Mouse (Mus musculus): ENCODE measurements around the gene Gjd2.

Gjd2 gene

GRCm38 (mm10) chr2:114013295-114013771, at the start of gene Gjd2:
Gjd2 (minus strand) TSS chr2:114013619.
- DNase-seq (ENCODE audit: low spot score), result no peak

- no peak for DNase-seq (ENCODE audit: low spot score)
Measured at GRCm38 (mm10) chr2:114060071-114060591, 46.7 kb upstream of the Gjd2 start.

- DNase-seq (ENCODE audit: low spot score), result no peak
Measured at GRCm38 (mm10) chr2:114059608-114060007, 46.2 kb upstream of the Gjd2 start.

GRCm38 (mm10) chr2:114058226-114058796, 44.9 kb upstream of the Gjd2 start:
- no peak for DNase-seq (ENCODE audit: low spot score)

- DNase-seq (ENCODE audit: low spot score), result peak; percentile 13
Measured at GRCm38 (mm10) chr2:114057303-114057853, 44.0 kb upstream of the Gjd2 start.

GRCm38 (mm10) chr2:114054129-114054528, 40.7 kb upstream of the Gjd2 start:
- no peak for DNase-seq (ENCODE audit: low spot score)

GRCm38 (mm10) chr2:114052696-114053598, 39.5 kb upstream of the Gjd2 start, which contains the start of gene Actc1:
Actc1 (minus strand) TSS chr2:114053548.
- no peak for DNase-seq (ENCODE audit: low spot score)

GRCm38 (mm10) chr2:114051871-114052241, 38.4 kb upstream of the Gjd2 start:
- no peak for DNase-seq (ENCODE audit: low spot score)

GRCm38 (mm10) chr2:114051111-114051870, 37.9 kb upstream of the Gjd2 start:
- DNase-seq (ENCODE audit: low spot score), result no peak

GRCm38 (mm10) chr2:114050150-114050549, 36.7 kb upstream of the Gjd2 start:
- no peak for DNase-seq (ENCODE audit: low spot score)

- DNase-seq (ENCODE audit: low spot score), result no peak
Measured at GRCm38 (mm10) chr2:114049372-114049771, 36.0 kb upstream of the Gjd2 start.

GRCm38 (mm10) chr2:114047960-114048611, 34.7 kb upstream of the Gjd2 start:
- no peak for DNase-seq (ENCODE audit: low spot score)

- no peak for DNase-seq (ENCODE audit: low spot score)
Measured at GRCm38 (mm10) chr2:114046151-114046664, 32.8 kb upstream of the Gjd2 start.

- no peak for DNase-seq (ENCODE audit: low spot score)
Measured at GRCm38 (mm10) chr2:114037926-114038325, 24.5 kb upstream of the Gjd2 start.

- DNase-seq (ENCODE audit: low spot score), result no peak
Measured at GRCm38 (mm10) chr2:114032259-114032658, 18.8 kb upstream of the Gjd2 start.

GRCm38 (mm10) chr2:114023383-114023782, 10.0 kb upstream of the Gjd2 start:
- no peak for DNase-seq (ENCODE audit: low spot score)

- DNase-seq (ENCODE audit: low spot score), result no peak
Measured at GRCm38 (mm10) chr2:114020210-114020563, 6.8 kb upstream of the Gjd2 start.

GRCm38 (mm10) chr2:114019474-114020209, 6.2 kb upstream of the Gjd2 start:
- DNase-seq (ENCODE audit: low spot score), result no peak

- no peak for DNase-seq (ENCODE audit: low spot score)
Measured at GRCm38 (mm10) chr2:114018136-114018535, 4.7 kb upstream of the Gjd2 start.

- no peak for DNase-seq (ENCODE audit: low spot score)
Measured at GRCm38 (mm10) chr2:114014839-114015238, 1.4 kb upstream of the Gjd2 start.

- DNase-seq (ENCODE audit: low spot score), result no peak
Measured at GRCm38 (mm10) chr2:114013846-114014245, 427 bp upstream of the Gjd2 start.
